Mouse (Mus musculus) midbrain, embryonic 10.5 days (tissue): ENCODE data around the gene Iqcf5. TPM values are rescaled to one million over a fixed set of nuclear protein-coding genes. Genes with fewer than 3 reads are reported as not detected.

Experiments used
- DNase-seq: peaks from one replicate; pipeline ENCODE4 v3.0.0-alpha.2; 2017; ENCODE audit warnings: low spot score
- H3K27ac ChIP-seq: fragments of 300-500 bp; sonication (generic); replicated peaks from 2 replicates; pipeline ENCODE4 v1.5.1; 2016; ENCODE audit warnings: mild to moderate bottlenecking
- H3K27me3 ChIP-seq: fragments of 300-500 bp; sonication (generic); 2 replicates; pipeline ENCODE4 v1.6.1; 2016; ENCODE audit warnings: low read depth, mild to moderate bottlenecking; ENCODE audit not compliant: poor library complexity, severe bottlenecking
- H3K36me3 ChIP-seq: fragments of 300-500 bp; sonication (generic); 2 replicates; pipeline ENCODE4 v1.6.1; 2016; ENCODE audit warnings: mild to moderate bottlenecking, moderate library complexity
- H3K4me1 ChIP-seq: fragments of 300-500 bp; sonication (generic); 2 replicates; pipeline ENCODE4 v1.6.1; 2016
- H3K4me3 ChIP-seq: fragments of 300-500 bp; sonication (generic); 2 replicates; pipeline ENCODE4 v1.5.1; 2016; ENCODE audit warnings: mild to moderate bottlenecking, moderate library complexity
- H3K9me3 ChIP-seq: fragments of 300-500 bp; sonication (generic); replicated peaks from 2 replicates; pipeline ENCODE4 v1.6.1; 2016; ENCODE audit warnings: mild to moderate bottlenecking
- WGBS: fragments of 180-500 bp; shearing (Covaris S2); methylation state at CpG from one replicate; pipeline ENCODE4 v1.1.7; 2016; 5-methylcytosine and 5-hydroxymethylcytosine counted together
- polyA plus RNA-seq: library from polyadenylated mRNA; unstranded; fragments of >200 nt; fragmentation: Nextera tagmentation; extraction: Ambion mirVana; gene quantifications from 2 replicates; pipeline ENCODE4 v1.2.1, GENCODE M21; 2016

Gene Iqcf5
- polyA plus RNA-seq, 1 experiment from 2014 or later = not detected

- Histone ChIP-seq H3K27ac (peak overlapping the region; percentile 84), H3K4me3 (peak overlapping the region; percentile 26), H3K36me3 (peaks cover 6% of the 10 kb centered on the region), H3K9me3 (no peaks in the 10 kb centered on the region), H3K27me3 (peaks cover 14% of the 10 kb centered on the region), H3K4me1 (peaks cover 78% of the 10 kb centered on the region)
- DNase-seq = peak; percentile 85
- 6% methylated on average over 6 of the region's 6 CpGs for WGBS
These were observed 39.9 kb upstream of the Iqcf5 start for GRCm38 (mm10) chr9:106474456-106474855.

- Histone ChIP-seq H3K9me3 (no peaks in the 10 kb centered on the region), H3K27me3 (peaks cover 14% of the 10 kb centered on the region)
These were observed 39.3 kb upstream of the Iqcf5 start for GRCm38 (mm10) chr9:106475046-106475445.

GRCm38 (mm10) chr9:106475663-106476001 lies 38.7 kb upstream of the Iqcf5 start, which contains the start of gene Rrp9:
TSS of gene Rrp9 (plus strand) at chr9:106475963.
- peak within 1 kb of the TSS; percentile 84 for H3K27ac ChIP-seq
- DNase-seq = no peak
- H3K4me1 ChIP-seq = peaks cover 72% of the 10 kb centered on the region
- peaks cover 14% of the 10 kb centered on the region for H3K27me3 ChIP-seq
- H3K36me3 ChIP-seq = peaks cover 18% of the 10 kb centered on the region
- H3K4me3 ChIP-seq = peak within 1 kb of the TSS; percentile 84
- 92% methylated on average over 10 of the region's 10 CpGs for WGBS
- H3K9me3 ChIP-seq = no peaks in the 10 kb centered on the region

More at GRCm38 (mm10) chr9:106475046-106475445, 39.3 kb upstream of the Iqcf5 start:
- 73% methylated on average over 7 of the region's 7 CpGs for whole genome bisulfite sequencing
- peak overlapping the region; percentile 24; the same call in 1 of the 2 replicates for H3K4me3 ChIP-seq
- peaks cover 72% of the 10 kb centered on the region for H3K4me1 ChIP-seq
- DNase-seq = no peak
- peaks cover 12% of the 10 kb centered on the region for H3K36me3 ChIP-seq
- peak overlapping the region; percentile 84 for H3K27ac ChIP-seq

- Histone ChIP-seq H3K9me3 (no peaks in the 10 kb centered on the region), H3K27me3 (peaks cover 9% of the 10 kb centered on the region), H3K4me3 (peak overlapping the region; percentile 84), H3K4me1 (peaks cover 70% of the 10 kb centered on the region), H3K27ac (peak overlapping the region; percentile 80), H3K36me3 (peaks cover 24% of the 10 kb centered on the region)
- 40% methylated on average over 16 of the region's 16 CpGs for WGBS
- DNase-seq = no peak
These were observed 38.1 kb upstream of the Iqcf5 start for GRCm38 (mm10) chr9:106476002-106476923.

GRCm38 (mm10) chr9:106476924-106477484 lies 37.4 kb upstream of the Iqcf5 start, which contains the start of gene Parp3:
TSS of gene Parp3 (minus strand) at chr9:106476949.
- Histone ChIP-seq H3K4me1 (peaks cover 62% of the 10 kb centered on the region), H3K27me3 (peaks cover 7% of the 10 kb centered on the region; the same call in 1 of the 2 replicates), H3K27ac (peak within 1 kb of the TSS; percentile 80), H3K36me3 (peaks cover 31% of the 10 kb centered on the region), H3K4me3 (peak within 1 kb of the TSS; percentile 84), H3K9me3 (no peaks in the 10 kb centered on the region)
- WGBS = under 1% methylated on average over 41 of the region's 41 CpGs
- peak; percentile 99 for DNase-seq

GRCm38 (mm10) chr9:106477649-106478048 lies 36.7 kb upstream of the Iqcf5 start:
- DNase-seq = no peak
- H3K27me3 ChIP-seq = peaks cover 7% of the 10 kb centered on the region; the same call in 1 of the 2 replicates
- WGBS = 9% methylated on average over 16 of the region's 16 CpGs
- H3K27ac ChIP-seq = peak overlapping the region; percentile 80
- H3K9me3 ChIP-seq = no peaks in the 10 kb centered on the region
- H3K4me1 ChIP-seq = peaks cover 56% of the 10 kb centered on the region
- H3K4me3 ChIP-seq = peak overlapping the region; percentile 84
- H3K36me3 ChIP-seq = peaks cover 36% of the 10 kb centered on the region

GRCm38 (mm10) chr9:106478101-106478500 lies 36.3 kb upstream of the Iqcf5 start:
- peaks cover 51% of the 10 kb centered on the region for H3K4me1 ChIP-seq
- H3K9me3 ChIP-seq = no peaks in the 10 kb centered on the region
- 86% methylated on average over 9 of the region's 9 CpGs for WGBS
- peaks cover 3% of the 10 kb centered on the region; the same call in 1 of the 2 replicates for H3K27me3 ChIP-seq
- no peak overlapping the region for H3K27ac ChIP-seq
- peak overlapping the region; percentile 84 for H3K4me3 ChIP-seq
- H3K36me3 ChIP-seq = peaks cover 40% of the 10 kb centered on the region
- DNase-seq = no peak

GRCm38 (mm10) chr9:106480541-106480940 lies 33.8 kb upstream of the Iqcf5 start:
- Histone ChIP-seq H3K4me1 (peaks cover 28% of the 10 kb centered on the region), H3K4me3 (no peak overlapping the region), H3K9me3 (no peaks in the 10 kb centered on the region), H3K27ac (no peak overlapping the region), H3K36me3 (peaks cover 65% of the 10 kb centered on the region), H3K27me3 (no peaks in the 10 kb centered on the region)
- 95% methylated on average over 7 of the region's 7 CpGs for WGBS
- no peak for DNase-seq

GRCm38 (mm10) chr9:106481075-106481474 lies 33.3 kb upstream of the Iqcf5 start:
- H3K36me3 ChIP-seq = peaks cover 70% of the 10 kb centered on the region

GRCm38 (mm10) chr9:106481676-106482075 lies 32.7 kb upstream of the Iqcf5 start:
- H3K36me3 ChIP-seq = peaks cover 75% of the 10 kb centered on the region
- DNase-seq = no peak
- 94% methylated on average over 13 of the region's 13 CpGs for WGBS
- H3K27me3 ChIP-seq = no peaks in the 10 kb centered on the region
- no peak overlapping the region for H3K4me3 ChIP-seq
- peaks cover 17% of the 10 kb centered on the region for H3K4me1 ChIP-seq
- no peak overlapping the region for H3K27ac ChIP-seq
- H3K9me3 ChIP-seq = no peaks in the 10 kb centered on the region

More at GRCm38 (mm10) chr9:106481075-106481474, 33.3 kb upstream of the Iqcf5 start:
- Histone ChIP-seq H3K4me1 (peaks cover 23% of the 10 kb centered on the region), H3K9me3 (no peaks in the 10 kb centered on the region), H3K4me3 (no peak overlapping the region), H3K27ac (no peak overlapping the region), H3K27me3 (no peaks in the 10 kb centered on the region)
- WGBS = 97% methylated on average over 15 of the region's 15 CpGs
- DNase-seq = no peak

GRCm38 (mm10) chr9:106482578-106483115 lies 31.7 kb upstream of the Iqcf5 start:
- no peak for DNase-seq
- WGBS = 88% methylated on average over 17 of the region's 17 CpGs
- H3K36me3 ChIP-seq = peaks cover 75% of the 10 kb centered on the region
- no peaks in the 10 kb centered on the region for H3K27me3 ChIP-seq
- peaks cover 9% of the 10 kb centered on the region for H3K4me1 ChIP-seq
- H3K9me3 ChIP-seq = no peaks in the 10 kb centered on the region
- no peak overlapping the region for H3K27ac ChIP-seq
- no peak overlapping the region for H3K4me3 ChIP-seq

- 95% methylated on average over 10 of the region's 10 CpGs for WGBS
- Histone ChIP-seq H3K27ac (no peak overlapping the region), H3K4me3 (no peak overlapping the region), H3K27me3 (no peaks in the 10 kb centered on the region), H3K4me1 (peaks cover 4% of the 10 kb centered on the region), H3K9me3 (no peaks in the 10 kb centered on the region), H3K36me3 (peaks cover 75% of the 10 kb centered on the region)
- DNase-seq = no peak
These were observed 31.2 kb upstream of the Iqcf5 start for GRCm38 (mm10) chr9:106483136-106483535.
